Mouse (Mus musculus): ENCODE measurements around the gene Eef1b2. TPM values are rescaled to one million over a fixed set of nuclear protein-coding genes. Genes with fewer than 3 reads are reported as not detected.
"Not testable (repeated sequence)": the region's sequence is repeated elsewhere in the genome, so short reads cannot be mapped to it uniquely, and the experiment has no call there.

Gene Eef1b2
- polyA plus RNA-seq, 1 experiment from 2014 or later = 403 TPM

- H3K9me3 ChIP-seq (ENCODE audit: control insufficient read depth, low read length); H3K4me1 ChIP-seq (ENCODE audit: control insufficient read depth in 2 of 2, insufficient read depth in 2 of 2, low read length in 2 of 2); H3K27ac ChIP-seq (replicated peaks in 1 of 2; ENCODE audit: control insufficient read depth in 1 of 2, insufficient read depth in 1 of 2, low read depth in 2 of 2, low read length in 2 of 2); H3K9ac ChIP-seq (ENCODE audit: low read length); H3K4me3 ChIP-seq (ENCODE audit: control insufficient read depth in 1 of 2, insufficient read depth in 1 of 2, low read depth in 1 of 2, low read length in 2 of 2); ATAC-seq (ENCODE audit: insufficient number of reproducible peaks, insufficient read depth, low FRiP score, low read depth); H3K4me2 ChIP-seq (ENCODE audit: low read length); H3K27me3 ChIP-seq (ENCODE audit: control insufficient read depth, insufficient read depth, low read length): not testable (repeated sequence)
- WGBS = 86% methylated on average over 1 of the region's 1 CpGs
- H3K36me3 ChIP-seq (ENCODE audit: control insufficient read depth, insufficient read depth, low read length) = peaks cover 50% of the 10 kb centered on the region
These were observed 38.0 kb upstream of the Eef1b2 start for GRCm38 (mm10) chr1:63138586-63138985.

- peaks cover 66% of the 10 kb centered on the region for H3K36me3 ChIP-seq (ENCODE audit: control insufficient read depth, insufficient read depth, low read length)
- no peak overlapping the region for H3K9ac ChIP-seq (ENCODE audit: low read length)
- H3K27me3 ChIP-seq (ENCODE audit: control insufficient read depth, insufficient read depth, low read length) = no peaks in the 10 kb centered on the region
These were observed 36.4 kb upstream of the Eef1b2 start for GRCm38 (mm10) chr1:63140231-63140630.

GRCm38 (mm10) chr1:63168638-63169037, 8.0 kb upstream of the Eef1b2 start:
- H3K9me3 ChIP-seq (ENCODE audit: control insufficient read depth, low read length) = no peaks in the 10 kb centered on the region
- ATAC-seq (ENCODE audit: insufficient number of reproducible peaks, insufficient read depth, low FRiP score, low read depth) = no peak
- no peak overlapping the region for H3K4me3 ChIP-seq (ENCODE audit: control insufficient read depth in 1 of 2, insufficient read depth in 1 of 2, low read depth in 1 of 2, low read length in 2 of 2)
- H3K27me3 ChIP-seq (ENCODE audit: control insufficient read depth, insufficient read depth, low read length) = no peaks in the 10 kb centered on the region
- H3K4me1 ChIP-seq (ENCODE audit: control insufficient read depth in 2 of 2, insufficient read depth in 2 of 2, low read length in 2 of 2) = peaks cover 0 to under 1% of the 10 kb centered on the region in 2 experiments; a peak in 2 of 4 replicates
- 91% methylated on average over 2 of the region's 2 CpGs for WGBS
- H3K9ac ChIP-seq (ENCODE audit: low read length) = no peak overlapping the region
- H3K36me3 ChIP-seq (ENCODE audit: control insufficient read depth, insufficient read depth, low read length) = peaks cover 89% of the 10 kb centered on the region
- H3K4me2 ChIP-seq (ENCODE audit: low read length) = no peak overlapping the region
- no peak overlapping the region for H3K27ac ChIP-seq (replicated peaks in 1 of 2; ENCODE audit: control insufficient read depth in 1 of 2, insufficient read depth in 1 of 2, low read depth in 2 of 2, low read length in 2 of 2)

More at GRCm38 (mm10) chr1:63140231-63140630, 36.4 kb upstream of the Eef1b2 start:
- Histone ChIP-seq H3K27ac (replicated peaks in 1 of 2; ENCODE audit: control insufficient read depth in 1 of 2, insufficient read depth in 1 of 2, low read depth in 2 of 2, low read length in 2 of 2) (no peak overlapping the region), H3K9me3 (ENCODE audit: control insufficient read depth, low read length) (no peaks in the 10 kb centered on the region), H3K4me1 (ENCODE audit: control insufficient read depth in 2 of 2, insufficient read depth in 2 of 2, low read length in 2 of 2) (no peaks in the 10 kb centered on the region), H3K4me2 (ENCODE audit: low read length) (no peak overlapping the region), H3K4me3 (ENCODE audit: control insufficient read depth in 1 of 2, insufficient read depth in 1 of 2, low read depth in 1 of 2, low read length in 2 of 2) (no peak overlapping the region)
- ATAC-seq (ENCODE audit: insufficient number of reproducible peaks, insufficient read depth, low FRiP score, low read depth) = no peak
- WGBS = 93% methylated on average over 13 of the region's 13 CpGs

DNA sequence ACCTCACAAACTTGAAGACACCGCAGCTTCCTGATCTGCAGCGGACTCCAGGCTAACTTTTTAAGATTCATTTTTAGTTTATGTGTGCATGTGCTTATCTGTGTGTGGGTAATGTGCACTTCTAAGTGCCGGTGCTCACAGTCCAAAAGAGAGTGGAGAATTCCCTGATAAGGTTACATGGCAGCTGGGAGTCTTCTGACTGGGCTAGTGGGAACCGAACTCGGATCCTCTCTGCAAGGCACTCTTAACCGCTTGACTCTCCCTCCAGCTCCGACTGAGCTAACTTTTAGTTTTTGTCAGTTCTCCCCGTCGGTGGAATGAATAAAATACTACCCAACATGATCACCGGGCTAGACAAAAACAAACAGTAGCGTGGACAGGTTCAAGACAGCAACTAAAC, 772 bp upstream of the Eef1b2 start:
- H3K27ac ChIP-seq (replicated peaks in 1 of 2; ENCODE audit: control insufficient read depth in 1 of 2, insufficient read depth in 1 of 2, low read depth in 2 of 2, low read length in 2 of 2) = peak overlapping the region; percentile 94 to 95
- ATAC-seq (ENCODE audit: insufficient number of reproducible peaks, insufficient read depth, low FRiP score, low read depth) = no peak
- H3K9me3 ChIP-seq (ENCODE audit: control insufficient read depth, low read length) = no peaks in the 10 kb centered on the region
- H3K4me2 ChIP-seq (ENCODE audit: low read length) = peak overlapping the region; percentile 77
- peak overlapping the region; percentile 98 for H3K9ac ChIP-seq (ENCODE audit: low read length)
- 5% methylated on average over 11 of the region's 11 CpGs for WGBS
- peaks cover 58% of the 10 kb centered on the region for H3K36me3 ChIP-seq (ENCODE audit: control insufficient read depth, insufficient read depth, low read length)
- H3K4me1 ChIP-seq (ENCODE audit: control insufficient read depth in 2 of 2, insufficient read depth in 2 of 2, low read length in 2 of 2) = peaks cover 2 to 22% of the 10 kb centered on the region in 2 experiments; a peak in 3 of 4 replicates
- peak overlapping the region; percentile 81 to 90 for H3K4me3 ChIP-seq (ENCODE audit: control insufficient read depth in 1 of 2, insufficient read depth in 1 of 2, low read depth in 1 of 2, low read length in 2 of 2)
- H3K27me3 ChIP-seq (ENCODE audit: control insufficient read depth, insufficient read depth, low read length) = no peaks in the 10 kb centered on the region

- Histone ChIP-seq H3K4me1 (ENCODE audit: control insufficient read depth in 2 of 2, insufficient read depth in 2 of 2, low read length in 2 of 2) (peaks cover 2 to 22% of the 10 kb centered on the region in 2 experiments; a peak in 3 of 4 replicates), H3K4me2 (ENCODE audit: low read length) (peak overlapping the region; percentile 77), H3K27me3 (ENCODE audit: control insufficient read depth, insufficient read depth, low read length) (no peaks in the 10 kb centered on the region), H3K9ac (ENCODE audit: low read length) (peak overlapping the region; percentile 98), H3K27ac (replicated peaks in 1 of 2; ENCODE audit: control insufficient read depth in 1 of 2, insufficient read depth in 1 of 2, low read depth in 2 of 2, low read length in 2 of 2) (peak overlapping the region; percentile 94 to 95), H3K4me3 (ENCODE audit: control insufficient read depth in 1 of 2, insufficient read depth in 1 of 2, low read depth in 1 of 2, low read length in 2 of 2) (peak overlapping the region; percentile 81 to 90), H3K9me3 (ENCODE audit: control insufficient read depth, low read length) (no peaks in the 10 kb centered on the region), H3K36me3 (ENCODE audit: control insufficient read depth, insufficient read depth, low read length) (peaks cover 54% of the 10 kb centered on the region)
- 0 out of 2 replicates have a peak, but pooled peaks have one; percentile 5 for ATAC-seq (ENCODE audit: insufficient number of reproducible peaks, insufficient read depth, low FRiP score, low read depth)
- 0% methylated on average over 14 of the region's 14 CpGs for WGBS
These were observed 394 bp upstream of the Eef1b2 start for GRCm38 (mm10) chr1:63176259-63176603.

DNA sequence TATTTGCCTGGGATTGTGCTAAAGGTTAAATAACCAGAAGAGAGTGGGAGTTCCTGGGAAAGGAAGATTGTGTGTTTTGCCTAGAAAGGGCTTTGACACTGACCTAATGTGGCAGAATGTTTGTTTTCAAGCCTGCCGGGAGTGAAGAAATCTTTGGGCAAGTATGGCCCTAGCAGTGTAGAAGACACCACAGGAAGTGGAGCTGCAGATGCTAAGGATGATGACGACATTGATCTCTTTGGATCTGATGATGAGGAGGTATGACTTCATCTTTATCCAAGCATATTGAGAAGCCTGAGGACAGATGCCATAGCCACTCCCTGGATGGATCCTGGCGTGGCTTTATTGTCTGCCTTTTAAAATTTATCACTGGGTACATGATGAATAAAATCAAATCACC, 1.7 kb downstream of the Eef1b2 start:
- H3K27me3 ChIP-seq (ENCODE audit: control insufficient read depth, insufficient read depth, low read length) = no peaks in the 10 kb centered on the region
- no peak overlapping the region for H3K4me3 ChIP-seq (ENCODE audit: control insufficient read depth in 1 of 2, insufficient read depth in 1 of 2, low read depth in 1 of 2, low read length in 2 of 2)
- H3K4me2 ChIP-seq (ENCODE audit: low read length) = peak overlapping the region; percentile 77
- H3K4me1 ChIP-seq (ENCODE audit: control insufficient read depth in 2 of 2, insufficient read depth in 2 of 2, low read length in 2 of 2) = peaks cover 2 to 22% of the 10 kb centered on the region in 2 experiments; a peak in 3 of 4 replicates
- WGBS = 72% methylated on average over 3 of the region's 3 CpGs
- peak overlapping the region; percentile 98 for H3K9ac ChIP-seq (ENCODE audit: low read length)
- ATAC-seq (ENCODE audit: insufficient number of reproducible peaks, insufficient read depth, low FRiP score, low read depth) = no peak
- H3K36me3 ChIP-seq (ENCODE audit: control insufficient read depth, insufficient read depth, low read length) = peaks cover 44% of the 10 kb centered on the region
- no peaks in the 10 kb centered on the region for H3K9me3 ChIP-seq (ENCODE audit: control insufficient read depth, low read length)
- no peak overlapping the region for H3K27ac ChIP-seq (replicated peaks in 1 of 2; ENCODE audit: control insufficient read depth in 1 of 2, insufficient read depth in 1 of 2, low read depth in 2 of 2, low read length in 2 of 2)

DNA sequence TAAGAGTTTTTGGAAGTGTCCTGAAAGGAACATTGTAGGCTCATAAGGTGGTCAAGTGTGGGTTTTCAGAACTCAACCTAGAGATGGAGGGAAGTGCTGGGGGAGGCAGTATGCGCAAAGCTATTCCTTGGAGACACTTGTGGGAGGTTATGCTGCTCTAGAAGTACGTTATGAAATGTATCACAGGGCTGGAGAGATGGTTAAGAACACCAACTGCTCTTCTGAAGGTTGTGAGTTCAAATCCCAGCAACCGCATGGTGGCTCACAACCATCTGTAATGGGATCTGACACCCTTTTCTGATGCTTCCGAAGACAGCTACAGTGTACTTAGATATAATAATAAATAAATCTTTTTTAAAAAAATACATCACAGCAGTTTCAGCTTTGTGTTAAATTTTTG, 3.5 kb downstream of the Eef1b2 start:
- peaks cover 2 to 15% of the 10 kb centered on the region in 2 experiments; a peak in 3 of 4 replicates for H3K4me1 ChIP-seq (ENCODE audit: control insufficient read depth in 2 of 2, insufficient read depth in 2 of 2, low read length in 2 of 2)
- H3K27ac ChIP-seq (replicated peaks in 1 of 2; ENCODE audit: control insufficient read depth in 1 of 2, insufficient read depth in 1 of 2, low read depth in 2 of 2, low read length in 2 of 2) = no peak overlapping the region
- no peak for ATAC-seq (ENCODE audit: insufficient number of reproducible peaks, insufficient read depth, low FRiP score, low read depth)
- H3K4me3 ChIP-seq (ENCODE audit: control insufficient read depth in 1 of 2, insufficient read depth in 1 of 2, low read depth in 1 of 2, low read length in 2 of 2) = no peak overlapping the region
- WGBS = 91% methylated on average over 4 of the region's 4 CpGs
- peaks cover 34% of the 10 kb centered on the region for H3K36me3 ChIP-seq (ENCODE audit: control insufficient read depth, insufficient read depth, low read length)
- H3K4me2 ChIP-seq (ENCODE audit: low read length) = no peak overlapping the region
- no peak overlapping the region for H3K9ac ChIP-seq (ENCODE audit: low read length)
- H3K27me3 ChIP-seq (ENCODE audit: control insufficient read depth, insufficient read depth, low read length) = no peaks in the 10 kb centered on the region
- no peaks in the 10 kb centered on the region for H3K9me3 ChIP-seq (ENCODE audit: control insufficient read depth, low read length)

DNA sequence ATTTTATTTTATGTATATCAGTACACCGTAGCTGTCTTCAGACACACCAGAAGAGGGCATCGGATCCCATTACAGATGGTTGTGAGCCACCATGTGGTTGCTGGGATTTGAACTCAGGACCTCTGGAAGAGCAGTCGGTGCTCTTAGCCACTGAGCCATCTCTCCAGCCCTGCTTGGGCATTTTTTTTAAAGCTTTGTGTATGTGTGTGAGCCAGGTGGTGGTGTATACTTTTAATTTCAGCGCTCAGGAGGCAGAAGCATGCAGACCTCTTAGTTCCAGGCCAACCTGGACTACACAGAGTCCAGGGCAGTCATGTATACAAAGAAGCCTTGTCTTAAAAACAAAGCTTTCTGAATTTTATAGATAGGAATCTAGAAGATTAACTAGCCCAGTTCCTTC, 4.0 kb downstream of the Eef1b2 start:
- not testable (repeated sequence) for H3K4me3 ChIP-seq (ENCODE audit: control insufficient read depth in 1 of 2, insufficient read depth in 1 of 2, low read depth in 1 of 2, low read length in 2 of 2); H3K27me3 ChIP-seq (ENCODE audit: control insufficient read depth, insufficient read depth, low read length); H3K4me2 ChIP-seq (ENCODE audit: low read length); H3K27ac ChIP-seq (replicated peaks in 1 of 2; ENCODE audit: control insufficient read depth in 1 of 2, insufficient read depth in 1 of 2, low read depth in 2 of 2, low read length in 2 of 2); ATAC-seq (ENCODE audit: insufficient number of reproducible peaks, insufficient read depth, low FRiP score, low read depth); H3K9me3 ChIP-seq (ENCODE audit: control insufficient read depth, low read length); H3K9ac ChIP-seq (ENCODE audit: low read length)
- H3K36me3 ChIP-seq (ENCODE audit: control insufficient read depth, insufficient read depth, low read length) = peaks cover 33% of the 10 kb centered on the region
- peaks cover 2 to 10% of the 10 kb centered on the region in 2 experiments; a peak in 3 of 4 replicates for H3K4me1 ChIP-seq (ENCODE audit: control insufficient read depth in 2 of 2, insufficient read depth in 2 of 2, low read length in 2 of 2)
- WGBS = 65% methylated on average over 4 of the region's 4 CpGs
